Mouse (Mus musculus) liver, postnatal 0 days (tissue): Measurements from ENCODE around the gene Ptges2. TPM values are rescaled to one million over a fixed set of nuclear protein-coding genes. Genes with fewer than 3 reads are reported as not detected.

Experiments
- ATAC-seq: fragments of 200-750 bp; cut with Nextera tagmentation; 2 replicates; pipeline ENCODE4 v1.8.0; 2017; ENCODE audit warnings: mild to moderate bottlenecking, moderate library complexity
- DNase-seq: peaks from one replicate; pipeline ENCODE4 v3.0.0-alpha.2; 2016
- H3K27ac ChIP-seq: fragments of 300-500 bp; sonication (generic); 2 replicates; pipeline ENCODE4 v1.5.1; 2014; ENCODE audit warnings: antibody characterized with exemption, moderate library complexity, mild to moderate bottlenecking, low read depth
- H3K27me3 ChIP-seq: fragments of 300-500 bp; sonication (generic); 2 replicates; pipeline ENCODE4 v1.6.1; 2014; ENCODE audit warnings: low read length, control low read depth, mixed read lengths; ENCODE audit not compliant: insufficient read depth
- H3K36me3 ChIP-seq: fragments of 300-500 bp; sonication (generic); replicated peaks from 2 replicates; pipeline ENCODE4 v1.6.1; 2014; ENCODE audit warnings: mild to moderate bottlenecking, control low read depth, low read length, moderate library complexity, mixed read lengths; ENCODE audit not compliant: insufficient read depth
- H3K4me1 ChIP-seq: fragments of 300-500 bp; sonication (generic); 2 replicates; pipeline ENCODE4 v1.6.1; 2014; ENCODE audit warnings: antibody characterized with exemption, mild to moderate bottlenecking, control low read depth; ENCODE audit not compliant: insufficient read depth
- H3K4me2 ChIP-seq: fragments of 300-500 bp; sonication (generic); 2 replicates; pipeline ENCODE4 v1.6.1; 2014; ENCODE audit warnings: low read depth, mild to moderate bottlenecking, low read length, moderate library complexity, mixed read lengths
- H3K4me3 ChIP-seq: fragments of 300-500 bp; sonication (generic); 2 replicates; pipeline ENCODE4 v1.5.1; 2014; ENCODE audit warnings: low read depth, low read length
- H3K9ac ChIP-seq: fragments of 300-500 bp; sonication (generic); replicated peaks from 2 replicates; pipeline ENCODE4 v1.6.1; 2014; ENCODE audit warnings: mild to moderate bottlenecking, moderate library complexity
- H3K9me3 ChIP-seq: fragments of 300-500 bp; sonication (generic); 2 replicates; pipeline ENCODE4 v1.6.1; 2016; ENCODE audit warnings: mild to moderate bottlenecking, control low read depth, low read length, mixed read lengths
- CTCF ChIP-seq: sonication (generic); IDR thresholded peaks from 2 replicates; pipeline ENCODE4 v1.5.1; 2016; ENCODE audit warnings: antibody characterized with exemption, low read depth
- EP300 ChIP-seq: IDR thresholded peaks from 2 replicates; pipeline ENCODE4 v1.6.1; 2016; ENCODE audit warnings: antibody characterized with exemption, low read depth, mild to moderate bottlenecking
- WGBS: fragments of 180-500 bp; shearing (Covaris S2); extraction: QIAGEN DNeasy Blood & Tissue Kit; methylation state at CpG from one replicate; pipeline ENCODE4 v1.1.7; 2014; ENCODE audit not compliant: insufficient replicate concordance; 5-methylcytosine and 5-hydroxymethylcytosine counted together
- polyA plus RNA-seq: library from polyadenylated mRNA; unstranded; fragments of >200 nt; fragmentation: Nextera tagmentation; extraction: Ambion mirVana; gene quantifications from 2 replicates; pipeline ENCODE4 v1.2.1, GENCODE M21; 2015

The Ptges2 gene
- polyA plus RNA-seq, 1 experiment from 2014 or later = 13.8 TPM

DNA sequence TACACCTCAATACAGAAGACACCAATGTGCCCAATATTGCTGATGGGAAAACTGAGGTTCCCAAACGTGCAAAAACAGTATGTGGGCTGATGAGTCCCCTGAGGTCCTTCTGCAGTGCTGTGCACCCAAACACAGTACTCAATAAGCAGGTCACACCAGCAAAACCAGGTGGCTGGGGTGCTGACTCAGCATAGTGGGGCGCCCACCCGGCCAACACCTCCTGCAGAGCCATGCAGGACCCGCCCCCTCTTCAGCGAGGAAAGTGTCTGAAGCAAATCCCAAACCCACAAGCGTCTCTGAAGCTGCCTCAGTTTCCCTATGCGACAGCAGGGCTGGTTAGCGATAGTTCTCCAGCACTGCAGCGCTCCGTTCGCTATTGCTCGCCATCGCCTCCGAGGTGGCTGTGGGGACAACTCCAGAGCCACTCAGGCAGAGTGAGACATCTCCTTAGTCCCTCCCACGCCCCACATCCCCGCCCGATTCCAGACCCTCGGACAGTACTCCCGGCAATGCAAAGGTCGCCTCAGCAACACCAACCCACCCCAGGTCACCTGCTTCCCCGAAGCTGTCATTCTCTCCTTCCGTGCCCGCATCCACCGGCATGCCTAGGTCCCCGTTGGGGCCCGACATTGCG, 14.4 kb upstream of the Ptges2 start:
- under 1% methylated on average over 27 of the region's 27 CpGs for WGBS

DNA sequence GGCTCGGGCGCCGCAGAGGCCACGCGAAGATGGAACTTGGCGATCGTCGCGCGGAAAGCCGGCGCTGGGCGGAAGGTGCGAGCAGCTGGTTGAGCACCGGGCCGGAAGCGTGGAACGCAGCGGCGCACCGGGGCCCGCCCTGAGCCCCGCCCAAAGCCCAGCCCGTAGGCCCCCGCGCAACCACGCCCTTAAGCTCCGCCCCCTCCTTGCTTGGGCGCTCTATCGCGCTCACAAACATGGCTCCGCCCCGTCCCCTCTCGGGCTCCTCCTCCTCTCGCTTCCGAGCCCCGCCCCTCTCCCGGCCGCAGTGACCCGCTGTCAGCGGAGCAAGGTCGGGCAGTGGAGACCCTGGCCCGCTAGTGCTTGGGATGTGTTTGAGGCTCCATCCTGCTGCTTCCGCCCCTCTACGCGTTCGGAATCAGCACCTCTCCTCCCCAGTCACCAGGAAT, 13.9 kb upstream of the Ptges2 start, which contains the start of gene 1110008P14Rik:
Gene 1110008P14Rik (minus strand): TSS at position 164 of the 449 bp plus-strand sequence.
- H3K4me2 ChIP-seq = peak within 1 kb of the TSS; percentile 97
- WGBS = under 1% methylated on average over 32 of the region's 47 CpGs
- H3K9ac ChIP-seq = peak within 1 kb of the TSS; percentile 68
- H3K9me3 ChIP-seq = no peaks in the 10 kb centered on the region
- peaks cover 17% of the 10 kb centered on the region for H3K36me3 ChIP-seq
- no peak within 1 kb of the TSS for H3K27ac ChIP-seq
- peak within 1 kb of the TSS; percentile 60 for H3K4me3 ChIP-seq
- peaks cover 19% of the 10 kb centered on the region for H3K4me1 ChIP-seq
- TF ChIP-seq CTCF (no peak), EP300 (no peak)
- DNase-seq = peak; percentile 98
- no peaks in the 10 kb centered on the region for H3K27me3 ChIP-seq
- ATAC-seq = peak; percentile 98

More for the DNA sequence above, 14.4 kb upstream of the Ptges2 start:
- Histone ChIP-seq H3K36me3 (peaks cover 23% of the 10 kb centered on the region), H3K9me3 (no peaks in the 10 kb centered on the region), H3K4me2 (peak overlapping the region; percentile 97), H3K27ac (no peak overlapping the region), H3K4me3 (peak overlapping the region; percentile 60), H3K27me3 (no peaks in the 10 kb centered on the region), H3K9ac (peak overlapping the region; percentile 68), H3K4me1 (peaks cover 19% of the 10 kb centered on the region)
- TF ChIP-seq EP300 (no peak), CTCF (no peak)
- DNase-seq = peak; percentile 46
- peak; percentile 52 for ATAC-seq

DNA sequence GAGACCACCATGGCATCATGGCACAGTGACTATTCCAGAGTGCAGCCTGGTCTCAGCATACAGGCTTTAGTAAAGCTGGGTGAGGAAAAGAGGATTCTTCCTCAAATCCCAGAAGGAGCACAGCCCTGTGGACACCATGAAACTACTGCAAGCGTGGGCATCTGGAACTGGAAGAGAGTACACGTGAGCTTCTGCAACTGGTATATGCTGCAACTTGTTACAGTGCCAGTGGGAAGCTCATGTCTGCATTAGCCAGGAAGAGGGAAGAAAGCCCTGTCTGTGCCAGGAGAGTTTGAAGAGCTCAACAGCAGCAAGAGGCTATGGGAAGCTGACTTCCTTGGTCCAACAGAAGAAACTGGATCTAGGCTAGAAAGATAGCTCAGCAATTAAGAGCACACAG, 13.0 kb upstream of the Ptges2 start:
- Histone ChIP-seq H3K36me3 (peaks cover 10% of the 10 kb centered on the region), H3K9me3 (no peaks in the 10 kb centered on the region), H3K4me2 (0 out of 2 replicates have a peak overlapping the region, but pooled peaks have one; percentile 97), H3K27ac (no peak overlapping the region), H3K27me3 (no peaks in the 10 kb centered on the region), H3K4me1 (peaks cover 23% of the 10 kb centered on the region), H3K4me3 (no peak overlapping the region), H3K9ac (no peak overlapping the region)
- DNase-seq (no peak), ATAC-seq (no peak)
- 55% methylated on average over 2 of the region's 2 CpGs for WGBS
- TF ChIP-seq CTCF (no peak), EP300 (no peak)

DNA sequence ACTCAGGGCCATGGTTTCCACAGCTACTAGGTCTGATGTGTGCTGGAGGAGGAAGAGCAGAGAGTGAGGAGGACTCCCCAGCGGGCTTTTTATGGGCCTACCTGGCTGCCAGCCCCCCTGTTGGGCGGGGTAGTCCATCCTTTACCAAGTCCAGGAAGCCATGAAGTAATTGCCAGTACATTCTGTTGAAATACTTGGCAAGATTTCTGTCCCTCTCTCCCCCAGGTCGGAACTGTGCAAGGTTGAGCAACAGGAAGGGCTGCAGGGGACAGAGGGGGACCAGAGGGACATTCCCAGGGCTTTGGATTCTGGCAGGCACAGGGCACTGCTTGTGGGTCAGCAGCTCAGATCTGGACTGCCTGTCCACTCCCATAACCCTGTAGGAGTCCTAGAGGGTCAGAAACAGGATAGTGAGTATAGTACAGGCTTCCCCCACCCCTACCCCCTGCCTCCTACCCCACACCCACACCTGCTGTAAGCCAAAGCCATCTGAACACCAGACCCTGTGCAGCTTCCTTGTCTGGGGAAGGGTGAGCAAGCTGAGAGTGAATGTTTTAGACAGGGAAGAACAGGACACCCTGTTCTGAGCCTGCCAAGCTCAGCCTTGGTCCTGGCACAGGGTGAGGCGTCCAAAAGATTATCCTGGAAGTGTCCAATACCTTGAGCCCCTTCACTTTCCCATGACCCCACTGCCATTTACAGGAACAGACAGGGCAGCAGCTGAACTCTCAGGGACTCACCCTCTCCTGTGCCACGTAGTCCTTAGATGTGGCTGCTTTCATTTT, 7.8 kb upstream of the Ptges2 start, which contains the start of gene Lcn2:
Gene Lcn2 (minus strand): TSS at position 547 of the 785 bp plus-strand sequence.
- Histone ChIP-seq H3K9ac (peak within 1 kb of the TSS; percentile 59), H3K4me1 (peaks cover 26% of the 10 kb centered on the region), H3K9me3 (no peaks in the 10 kb centered on the region), H3K27me3 (no peaks in the 10 kb centered on the region), H3K36me3 (peaks cover 2% of the 10 kb centered on the region; the same call in 1 of the 2 replicates), H3K27ac (peak within 1 kb of the TSS; percentile 86), H3K4me2 (peak within 1 kb of the TSS; percentile 36; the same call in 1 of the 2 replicates), H3K4me3 (peak within 1 kb of the TSS; percentile 40)
- peak; percentile 66 for DNase-seq
- WGBS = 60% methylated on average over 5 of the region's 5 CpGs
- ATAC-seq = peak; percentile 85
- TF ChIP-seq CTCF (no peak), EP300 (peak; percentile 69; the same call in 1 of the 2 replicates)

DNA sequence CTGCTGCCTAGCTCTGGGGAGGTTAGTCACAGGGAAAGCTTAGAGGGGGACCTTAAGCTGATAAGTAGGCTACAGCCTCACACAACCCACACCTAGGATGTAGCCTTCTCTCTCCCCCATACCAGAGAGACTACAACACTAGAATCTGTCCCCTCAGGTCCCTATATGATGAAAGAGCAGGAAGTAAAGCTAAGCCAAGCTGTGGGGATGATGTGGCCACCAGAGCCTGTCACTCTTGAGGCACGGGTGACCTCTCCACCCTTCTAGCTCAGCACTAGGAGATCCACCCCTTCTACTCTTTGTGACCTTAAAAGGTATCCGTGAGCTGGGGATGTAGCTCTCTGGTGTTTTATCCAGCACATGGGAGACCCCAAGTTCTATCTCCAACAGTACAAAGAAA, 6.5 kb upstream of the Ptges2 start:
- 52% methylated on average over 2 of the region's 2 CpGs for WGBS
- H3K27ac ChIP-seq = peak overlapping the region; percentile 86

DNA sequence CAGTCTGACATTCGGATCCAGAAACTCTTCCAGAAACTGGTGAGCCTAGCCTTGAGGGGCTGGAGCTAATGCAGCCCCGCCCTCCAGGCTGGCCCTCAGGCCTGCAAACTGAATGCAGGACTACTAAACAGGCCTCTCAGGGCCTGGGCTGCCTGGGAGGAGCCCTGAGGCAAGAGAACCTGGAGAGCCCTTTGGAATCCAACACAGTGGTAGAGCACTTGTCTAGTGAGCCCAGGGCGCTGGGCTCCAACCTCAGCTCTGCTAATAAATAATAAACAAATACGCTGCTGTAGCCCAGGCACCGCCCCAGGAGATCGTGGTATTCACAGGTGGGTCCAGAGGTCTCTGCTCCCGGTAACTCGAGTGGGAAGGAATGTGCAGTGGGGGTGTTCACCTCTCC, 4.8 kb upstream of the Ptges2 start:
- TF ChIP-seq CTCF (no peak), EP300 (no peak)
- Histone ChIP-seq H3K27ac (no peak overlapping the region), H3K36me3 (no peaks in the 10 kb centered on the region), H3K4me2 (no peak overlapping the region), H3K9ac (0 out of 2 replicates have a peak overlapping the region, but pooled peaks have one; percentile 5), H3K4me3 (no peak overlapping the region), H3K27me3 (no peaks in the 10 kb centered on the region), H3K4me1 (peaks cover 32% of the 10 kb centered on the region), H3K9me3 (no peaks in the 10 kb centered on the region)
- ATAC-seq (no peak), DNase-seq (no peak)
- 78% methylated on average over 8 of the region's 8 CpGs for WGBS

More for the DNA sequence above, 6.5 kb upstream of the Ptges2 start:
- H3K36me3 ChIP-seq = peaks cover 2% of the 10 kb centered on the region; the same call in 1 of the 2 replicates
- TF ChIP-seq EP300 (no peak), CTCF (no peak)
- peak overlapping the region; percentile 36; the same call in 1 of the 2 replicates for H3K4me2 ChIP-seq
- no peaks in the 10 kb centered on the region for H3K9me3 ChIP-seq
- peaks cover 26% of the 10 kb centered on the region for H3K4me1 ChIP-seq
- no peak overlapping the region for H3K4me3 ChIP-seq
- peak overlapping the region; percentile 26; the same call in 1 of the 2 replicates for H3K9ac ChIP-seq
- no peak for DNase-seq
- peak; percentile 35 for ATAC-seq
- no peaks in the 10 kb centered on the region for H3K27me3 ChIP-seq
